Comparison of ENCODE assay signal across 7 mouse cellular contexts in the genomic region with DNA sequence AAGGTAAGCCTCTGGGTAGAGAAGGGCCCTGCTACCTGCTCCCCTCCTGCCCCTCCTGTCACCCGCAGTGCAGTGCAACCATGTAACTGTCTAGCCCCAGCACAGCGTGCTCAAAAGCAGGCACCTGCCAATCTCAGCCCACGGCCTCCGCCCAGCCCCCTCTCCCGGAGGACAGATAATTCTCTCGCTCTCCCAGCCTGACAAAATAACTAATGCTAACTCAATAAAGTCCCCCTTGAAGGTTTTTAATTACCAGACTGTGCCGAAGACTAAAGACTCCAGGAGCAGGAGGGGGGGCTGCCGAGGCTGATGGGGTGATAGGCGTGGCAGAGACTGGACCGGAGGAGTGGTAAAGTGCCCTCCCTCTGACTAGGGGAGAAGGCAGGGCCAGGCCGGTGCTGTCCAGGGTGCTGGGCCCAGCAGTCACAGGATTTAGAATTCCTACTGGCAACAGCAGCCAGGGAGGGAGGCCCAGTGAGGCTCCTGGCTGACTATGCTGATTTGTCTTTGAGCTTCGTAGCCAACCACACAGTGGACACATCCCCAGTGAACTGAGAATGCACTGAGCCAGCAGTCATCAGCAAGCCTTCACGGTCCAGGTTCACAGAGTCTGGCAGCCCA.
DNase-seq lines count a peak whose midpoint lies in the region; ATAC-seq and TF ChIP-seq lines count a peak whose summit lies in the region.

No protein-coding gene starts in this region.

- H3K9ac ChIP-seq in embryonic facial prominence, embryonic 13.5 days, result no peak overlapping the region
- H3K9ac ChIP-seq in heart, embryonic 15.5 days, result no peak overlapping the region
- no peak overlapping the region for H3K9ac ChIP-seq in kidney, postnatal 0 days (ENCODE audit: low read depth, low read length)
- no peak overlapping the region for H3K9ac ChIP-seq in stomach, embryonic 15.5 days

- H3K27ac ChIP-seq in embryonic facial prominence, embryonic 13.5 days, result 0 out of 2 replicates have a peak overlapping the region, but pooled peaks have one; percentile 3
- H3K27ac ChIP-seq in heart, embryonic 15.5 days, result no peak overlapping the region
- no peak overlapping the region for H3K27ac ChIP-seq in kidney, postnatal 0 days
- H3K27ac ChIP-seq in stomach, embryonic 15.5 days, result no peak overlapping the region

- TF ChIP-seq CTCF in kidney, postnatal 0 days (IDR thresholded peaks at IDR 0.05; ENCODE audit: low read depth), result no peak

- H3K4me3 ChIP-seq in embryonic facial prominence, embryonic 13.5 days, result no peak overlapping the region
- H3K4me3 ChIP-seq in heart, embryonic 15.5 days, result peak overlapping the region; percentile 30
- H3K4me3 ChIP-seq in kidney, postnatal 0 days (replicated peaks; ENCODE audit: low read depth, low read length), result no peak overlapping the region
- no peak overlapping the region for H3K4me3 ChIP-seq in stomach, embryonic 15.5 days (replicated peaks)

- peaks cover 7% of the 10 kb centered on the region for H3K27me3 ChIP-seq in embryonic facial prominence, embryonic 13.5 days
- H3K27me3 ChIP-seq in heart, embryonic 15.5 days, result peaks cover 52% of the 10 kb centered on the region
- H3K27me3 ChIP-seq in kidney, postnatal 0 days (ENCODE audit: insufficient read depth, low read length), result no peaks in the 10 kb centered on the region
- H3K27me3 ChIP-seq in stomach, embryonic 15.5 days (replicated peaks), result no peaks in the 10 kb centered on the region

- no peak for ATAC-seq in embryonic facial prominence, embryonic 13.5 days (ENCODE audit: insufficient number of reproducible peaks, insufficient read depth, low FRiP score, low TSS enrichment, low read depth)
- ATAC-seq in heart, embryonic 15.5 days (replicated peaks; ENCODE audit: insufficient number of reproducible peaks, insufficient read depth, low FRiP score, low read depth), result peak; percentile 41
- ATAC-seq in kidney, postnatal 0 days (replicated peaks; ENCODE audit: low FRiP score, low read depth), result peak; percentile 63; the same call in 1 of the 2 replicates
- peak; percentile 34; the same call in 1 of the 2 replicates for ATAC-seq in stomach, embryonic 15.5 days (ENCODE audit: insufficient read depth, low FRiP score, low read depth)

- H3K36me3 ChIP-seq in embryonic facial prominence, embryonic 13.5 days, result no peaks in the 10 kb centered on the region
- no peaks in the 10 kb centered on the region for H3K36me3 ChIP-seq in heart, embryonic 15.5 days
- no peaks in the 10 kb centered on the region for H3K36me3 ChIP-seq in kidney, postnatal 0 days (ENCODE audit: insufficient read depth, low read length)
- H3K36me3 ChIP-seq in stomach, embryonic 15.5 days, result no peaks in the 10 kb centered on the region

- peak overlapping the region; percentile 45 for H3K4me2 ChIP-seq in embryonic facial prominence, embryonic 13.5 days
- H3K4me2 ChIP-seq in heart, embryonic 15.5 days, result peak overlapping the region; percentile 54
- peak overlapping the region; percentile 42 for H3K4me2 ChIP-seq in kidney, postnatal 0 days (ENCODE audit: low read length)
- H3K4me2 ChIP-seq in stomach, embryonic 15.5 days, result peak overlapping the region; percentile 38

- peak; percentile 70 to 89 for DNase-seq in adrenal gland, adult (ENCODE audit: inconsistent age in 2 of 2, low spot score in 1 of 2)
- peak; percentile 91 for DNase-seq in kidney, postnatal 0 days (ENCODE audit: low spot score)
- DNase-seq in lung, postnatal 4 days, result peak; percentile 80 to 84
- DNase-seq in cerebellum, adult 11 months, result no peak

- peaks cover 94% of the 10 kb centered on the region for H3K4me1 ChIP-seq in embryonic facial prominence, embryonic 13.5 days
- peaks cover 66% of the 10 kb centered on the region for H3K4me1 ChIP-seq in heart, embryonic 15.5 days (replicated peaks)
- H3K4me1 ChIP-seq in kidney, postnatal 0 days (replicated peaks; ENCODE audit: insufficient read depth, low read length), result peaks cover 27% of the 10 kb centered on the region
- peaks cover 64% of the 10 kb centered on the region for H3K4me1 ChIP-seq in stomach, embryonic 15.5 days

- WGBS in embryonic facial prominence, embryonic 13.5 days, result 6% methylated on average over 13 of the region's 13 CpGs
- WGBS in heart, embryonic 15.5 days, result 7% methylated on average over 13 of the region's 13 CpGs
- 4% methylated on average over 13 of the region's 13 CpGs for WGBS in kidney, postnatal 0 days
- 13% methylated on average over 13 of the region's 13 CpGs for WGBS in stomach, embryonic 15.5 days

- H3K9me3 ChIP-seq in embryonic facial prominence, embryonic 13.5 days, result no peaks in the 10 kb centered on the region
- no peaks in the 10 kb centered on the region for H3K9me3 ChIP-seq in heart, embryonic 15.5 days (replicated peaks)
- H3K9me3 ChIP-seq in kidney, postnatal 0 days (replicated peaks; ENCODE audit: low read length), result no peaks in the 10 kb centered on the region
- no peaks in the 10 kb centered on the region for H3K9me3 ChIP-seq in stomach, embryonic 15.5 days
